Mouse (Mus musculus) olfactory bulb, adult 2 months (tissue): ENCODE measurements around the gene Kif21a.

ENCODE experiments used
- CTCF ChIP-seq: fragments of 200-500 bp; IDR thresholded peaks from 2 replicates; pipeline ENCODE4 v1.5.1; 2012; ENCODE audit warnings: low read depth, mild to moderate bottlenecking, low read length, moderate library complexity; ENCODE audit not compliant: insufficient read depth
- POLR2A ChIP-seq: fragments of 200-500 bp; IDR thresholded peaks from 2 replicates; pipeline ENCODE4 v1.6.1; 2012; ENCODE audit warnings: mild to moderate bottlenecking, low read depth, low read length, moderate library complexity; ENCODE audit not compliant: insufficient read depth

- TF ChIP-seq POLR2A (no peak), CTCF (no peak)
Observed at GRCm38 (mm10) chr15:91096606-91097005, 46.9 kb upstream of the Kif21a start.
